Mouse (Mus musculus): ENCODE results near the gene Olfr605.
"Not testable (repeated sequence)": the region's sequence is repeated elsewhere in the genome, so short reads cannot be mapped to it uniquely, and the experiment has no call there.

DNA sequence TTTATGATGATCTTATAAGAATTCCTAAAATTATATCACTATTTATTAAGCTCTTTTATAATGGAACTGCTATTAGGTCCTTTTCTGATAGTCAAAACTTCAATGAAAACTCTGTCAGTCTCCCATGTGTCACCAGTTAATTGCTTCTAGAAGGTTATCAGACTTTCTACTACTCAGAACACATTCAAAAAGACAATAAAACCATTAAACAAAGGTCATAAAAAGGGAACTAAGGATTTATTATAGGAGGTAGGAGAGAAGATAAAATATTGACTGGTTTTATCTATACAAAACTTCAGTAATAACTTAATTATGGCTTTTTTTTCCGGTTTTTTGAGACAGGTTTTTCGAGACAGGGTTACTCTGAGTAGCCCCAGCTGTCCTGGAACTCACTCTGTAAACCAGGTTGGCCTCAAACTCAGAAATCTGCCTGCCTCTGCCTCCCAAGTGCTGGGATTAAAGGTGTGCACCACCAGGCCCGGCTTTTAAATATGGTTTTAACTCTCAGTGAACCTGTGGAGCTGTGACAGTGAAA lies 38.7 kb downstream of the Olfr605 start:
- not testable (repeated sequence) for TF ChIP-seq POLR2A, CTCF (IDR thresholded peaks at IDR 0.05; ENCODE audit: extremely low read depth, insufficient read depth, low read length)

Data from cortical plate, adult 2 months (tissue).